Mouse (Mus musculus) natural killer cell, adult 2 months (primary cell): ENCODE data around the gene Dst.

Experiments
- DNase-seq, 2 experiments: peaks; one replicate each; pipeline ENCODE4 v3.0.0; 2022; ENCODE audit warnings: low spot score in 2 of 2

Dst gene

GRCm38 (mm10) chr1:34099439-34099838 lies 191.4 kb downstream of the Dst start:
- no peak for DNase-seq

GRCm38 (mm10) chr1:34100385-34100784 lies 192.4 kb downstream of the Dst start:
- DNase-seq, result no peak

GRCm38 (mm10) chr1:34102604-34103003 lies 194.6 kb downstream of the Dst start:
- DNase-seq, result no peak

- no peak for DNase-seq
These were observed 195.2 kb downstream of the Dst start for GRCm38 (mm10) chr1:34103176-34103575.

- DNase-seq, result no peak
These were observed 195.7 kb downstream of the Dst start for GRCm38 (mm10) chr1:34103713-34104172.

GRCm38 (mm10) chr1:34104846-34105245 lies 196.8 kb downstream of the Dst start:
- DNase-seq, result no peak

GRCm38 (mm10) chr1:34106606-34107005 lies 198.6 kb downstream of the Dst start:
- no peak for DNase-seq

GRCm38 (mm10) chr1:34107076-34107475 lies 199.1 kb downstream of the Dst start:
- no peak for DNase-seq

GRCm38 (mm10) chr1:34109599-34110210 lies 201.7 kb downstream of the Dst start:
- no peak for DNase-seq

- no peak for DNase-seq
These were observed 202.8 kb downstream of the Dst start for GRCm38 (mm10) chr1:34110862-34111261.

GRCm38 (mm10) chr1:34111954-34112353 lies 203.9 kb downstream of the Dst start:
- DNase-seq, result no peak

GRCm38 (mm10) chr1:34116444-34116843 lies 208.4 kb downstream of the Dst start:
- DNase-seq, result no peak

GRCm38 (mm10) chr1:34117056-34117455 lies 209.0 kb downstream of the Dst start:
- no peak for DNase-seq

GRCm38 (mm10) chr1:34117709-34118108 lies 209.7 kb downstream of the Dst start:
- no peak for DNase-seq

GRCm38 (mm10) chr1:34120066-34120465 lies 212.0 kb downstream of the Dst start:
- DNase-seq, result no peak

- no peak for DNase-seq
These were observed 212.6 kb downstream of the Dst start for GRCm38 (mm10) chr1:34120602-34121001.

GRCm38 (mm10) chr1:34121157-34122015 lies 213.4 kb downstream of the Dst start:
- DNase-seq, result no peak

GRCm38 (mm10) chr1:34122198-34122597 lies 214.2 kb downstream of the Dst start:
- no peak for DNase-seq

- no peak for DNase-seq
These were observed 214.9 kb downstream of the Dst start for GRCm38 (mm10) chr1:34122905-34123304.

GRCm38 (mm10) chr1:34123334-34123733 lies 215.3 kb downstream of the Dst start:
- DNase-seq, result no peak

- no peak for DNase-seq
These were observed 216.4 kb downstream of the Dst start for GRCm38 (mm10) chr1:34124376-34124775.

GRCm38 (mm10) chr1:34125148-34125547 lies 217.1 kb downstream of the Dst start:
- DNase-seq, result no peak
